Mouse (Mus musculus) embryonic stem cell, embryonic (primary cell): ENCODE data around the gene Eef1akmt3.

Experiments
- CTCF ChIA-PET, 4 experiments: fragments of 300-600 bp in 2 of 4; fragments of 350-600 bp in 2 of 4; sonication (Branson Sonifier 250); formaldehyde crosslinking; loops; one replicate each; lab custom pipeline; 2022; ENCODE audit warnings: inconsistent platforms in 2 of 4; lab: Charles Lee
- POLR2A ChIA-PET, 4 experiments: fragments of 300-600 bp in 2 of 4; fragments of 350-600 bp in 2 of 4; sonication (Branson Sonifier 250); formaldehyde crosslinking; loops; one replicate each; lab custom pipeline; 2022; ENCODE audit warnings: antibody characterized with exemption in 4 of 4, inconsistent platforms in 1 of 4; lab: Charles Lee

Eef1akmt3 gene

GRCm38 (mm10) chr10:127041274-127041766 is at the start of gene Eef1akmt3, which contains the start of gene Mettl1:
Gene Eef1akmt3 (minus strand): TSS chr10:127041513.
Gene Mettl1 (plus strand): TSS chr10:127041414.
- ChIA-PET CTCF (interaction anchor here in 3 of 4 experiments (0.6 to 3.9 kb wide), 10 partner anchors 11 to 124 kb away, joined by 3 to 26 read pairs (median 3); partner anchors contain the start of genes Tsfm (in 2 of the 3), B4galnt1 (in 1 of the 3) and Cdk4 (in 1 of the 3)), POLR2A (interaction anchor here (0.6 to 3.2 kb wide), 41 partner anchors 10 to 1690 kb away, joined by 3 to 18 read pairs (median 4); partner anchors contain the start of genes Cdk4 (in 3 of the 4), March9 (in 1 of the 4) and Tsfm (in 1 of the 4))

DNA sequence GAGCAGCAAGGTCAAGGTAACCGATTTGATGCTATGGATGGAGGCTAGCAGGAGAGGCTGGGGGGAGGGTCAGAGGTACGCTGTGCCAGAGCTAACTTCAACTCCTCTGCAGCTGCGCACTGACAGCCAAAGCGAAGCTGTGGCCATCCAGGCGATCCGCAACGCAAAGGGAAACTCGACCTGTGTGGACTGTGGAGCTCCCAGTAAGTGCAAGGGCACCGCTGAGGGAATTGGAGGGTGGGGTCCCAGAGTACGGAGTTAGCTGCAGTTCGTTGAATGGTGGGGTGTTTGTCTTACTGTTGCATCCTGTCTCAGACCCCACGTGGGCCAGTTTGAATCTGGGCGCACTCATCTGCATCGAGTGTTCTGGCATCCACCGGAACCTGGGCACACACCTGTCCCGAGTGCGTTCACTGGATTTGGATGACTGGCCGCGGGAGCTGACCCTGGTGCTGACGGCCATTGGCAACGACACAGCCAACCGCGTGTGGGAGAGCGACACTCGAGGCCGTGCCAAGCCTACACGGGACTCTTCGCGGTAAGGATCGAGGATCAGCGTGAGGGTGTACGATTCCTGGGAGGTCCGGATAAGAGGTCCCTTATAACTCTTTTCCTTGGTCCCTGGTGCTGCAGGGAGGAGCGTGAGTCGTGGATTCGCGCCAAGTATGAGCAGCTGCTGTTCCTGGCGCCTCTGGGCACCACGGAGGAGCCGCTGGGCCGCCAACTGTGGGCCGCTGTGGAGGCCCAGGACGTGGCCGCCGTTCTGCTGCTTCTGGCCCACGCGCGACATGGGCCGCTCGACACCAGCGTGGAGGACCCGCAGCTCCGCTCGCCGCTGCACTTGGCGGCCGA is 49.5 kb upstream of the Eef1akmt3 start:
- CTCF ChIA-PET, result interaction anchor here (0.6 to 1.7 kb wide), 12 partner anchors 11 to 436 kb away, joined by 3 to 5 read pairs (median 4); partner anchors contain the start of genes Agap2 (in 2 of the 4) and Os9 (in 1 of the 4)
- POLR2A ChIA-PET, result interaction anchor here (0.6 to 2.1 kb wide), 12 partner anchors 12 to 447 kb away, joined by 3 to 7 read pairs (median 3); partner anchors contain the start of gene Tspan31 (in 3 of the 4)

GRCm38 (mm10) chr10:127085633-127086032 is 44.3 kb upstream of the Eef1akmt3 start:
- ChIA-PET CTCF (interaction anchor here in 2 of 4 experiments (0.7 to 1.8 kb wide), 4 partner anchors 8 to 112 kb away, joined by 3 to 7 read pairs (median 4); partner anchors contain the start of gene Agap2 (in 1 of the 2)), POLR2A (interaction anchor here in 2 of 4 experiments (1.0 to 2.1 kb wide), 4 partner anchors 10 to 161 kb away, joined by 3 to 7 read pairs (median 6); partner anchors contain the start of genes Agap2 (in 1 of the 2) and Tspan31 (in 1 of the 2))

- POLR2A ChIA-PET, result interaction anchor here in 2 of 4 experiments (1.0 to 2.1 kb wide), 4 partner anchors 9 to 160 kb away, joined by 3 to 7 read pairs (median 6); partner anchors contain the start of genes Agap2 (in 1 of the 2) and Tspan31 (in 1 of the 2)
- CTCF ChIA-PET, result interaction anchor here in 1 of 4 experiments (0.7 to 1.8 kb wide), 2 partner anchors 10 to 112 kb away, joined by 3 to 7 read pairs; partner anchors contain the start of gene Agap2
Measured at GRCm38 (mm10) chr10:127085052-127085451, 43.7 kb upstream of the Eef1akmt3 start.

DNA sequence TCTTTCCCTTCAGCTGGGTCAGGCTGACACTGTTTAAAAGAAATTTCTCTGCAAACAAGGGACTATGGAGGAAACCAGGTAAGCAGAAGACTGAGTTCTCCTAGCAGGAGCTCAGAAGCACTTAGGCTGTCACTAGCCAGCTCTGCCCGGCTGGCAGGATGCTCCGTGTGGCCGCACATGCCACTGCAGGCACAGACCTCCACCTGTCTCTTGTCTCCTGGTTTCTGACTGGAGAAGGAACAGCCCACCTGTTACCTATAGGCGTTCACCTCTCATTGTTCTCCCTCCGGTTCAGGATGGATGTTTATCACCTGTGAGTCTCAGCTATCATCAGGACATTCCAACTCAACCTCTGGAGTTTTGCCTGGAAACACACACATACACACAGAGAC is 42.6 kb upstream of the Eef1akmt3 start:
- CTCF ChIA-PET, result interaction anchor here in 3 of 4 experiments (0.5 to 1.6 kb wide), 4 partner anchors 8 to 26 kb away, joined by 3 to 4 read pairs (median 3); no protein-coding TSS in a partner anchor
- POLR2A ChIA-PET, result interaction anchor here in 2 of 4 experiments (1.5 to 2.1 kb wide), 2 partner anchors 8 to 17 kb away, joined by 3 to 7 read pairs; partner anchors contain the start of gene Agap2 (in 1 of the 2)

GRCm38 (mm10) chr10:127083292-127083914 is 42.1 kb upstream of the Eef1akmt3 start:
- ChIA-PET POLR2A (interaction anchor here in 1 of 4 experiments (1.4 to 1.5 kb wide), 2 partner anchors 17 to 37 kb away, joined by 3 to 5 read pairs; partner anchors contain the start of gene Os9), CTCF (interaction anchor here in 3 of 4 experiments (0.5 to 1.6 kb wide), 4 partner anchors 9 to 25 kb away, joined by 3 to 4 read pairs (median 3); no protein-coding TSS in a partner anchor)

DNA sequence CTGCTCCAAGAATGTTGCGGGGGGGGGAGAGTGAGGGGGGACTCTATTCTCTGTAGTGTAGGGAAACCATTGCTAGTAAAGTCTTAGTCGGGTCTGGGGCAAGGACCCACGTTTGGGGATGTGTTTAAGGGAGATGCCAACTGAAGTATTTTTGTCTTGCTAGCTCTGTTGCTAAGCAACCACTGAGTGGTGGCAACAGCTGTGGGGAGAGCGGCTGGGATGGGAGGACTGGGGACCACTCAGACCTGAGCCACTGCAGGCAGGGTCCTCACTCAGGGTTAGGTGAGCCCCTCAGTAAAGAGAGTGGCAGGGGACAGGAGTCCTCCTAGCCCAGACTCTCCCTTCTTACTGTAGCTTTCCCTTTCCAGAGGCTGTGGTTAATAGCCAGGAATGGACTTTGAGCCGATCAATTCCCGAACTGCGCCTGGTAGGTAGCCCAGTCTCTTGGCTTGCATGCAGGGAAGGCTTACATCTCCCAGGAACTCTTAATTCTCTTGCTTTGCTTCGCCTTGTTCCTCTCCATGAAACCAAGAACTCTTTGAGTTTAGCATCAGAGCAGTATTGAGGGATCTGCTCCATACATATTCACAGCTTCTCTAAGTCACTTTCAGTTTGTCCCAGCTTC is 40.8 kb upstream of the Eef1akmt3 start:
- ChIA-PET POLR2A (interaction anchor here in 3 of 4 experiments (0.6 to 1.5 kb wide), 6 partner anchors 11 to 345 kb away, joined by 3 to 6 read pairs (median 4); partner anchors contain the start of genes Cdk4 (in 1 of the 3) and Os9 (in 1 of the 3)), CTCF (interaction anchor here in 2 of 4 experiments (0.7 to 1.6 kb wide), 3 partner anchors 24 to 104 kb away, joined by 3 to 5 read pairs (median 4); no protein-coding TSS in a partner anchor)

DNA sequence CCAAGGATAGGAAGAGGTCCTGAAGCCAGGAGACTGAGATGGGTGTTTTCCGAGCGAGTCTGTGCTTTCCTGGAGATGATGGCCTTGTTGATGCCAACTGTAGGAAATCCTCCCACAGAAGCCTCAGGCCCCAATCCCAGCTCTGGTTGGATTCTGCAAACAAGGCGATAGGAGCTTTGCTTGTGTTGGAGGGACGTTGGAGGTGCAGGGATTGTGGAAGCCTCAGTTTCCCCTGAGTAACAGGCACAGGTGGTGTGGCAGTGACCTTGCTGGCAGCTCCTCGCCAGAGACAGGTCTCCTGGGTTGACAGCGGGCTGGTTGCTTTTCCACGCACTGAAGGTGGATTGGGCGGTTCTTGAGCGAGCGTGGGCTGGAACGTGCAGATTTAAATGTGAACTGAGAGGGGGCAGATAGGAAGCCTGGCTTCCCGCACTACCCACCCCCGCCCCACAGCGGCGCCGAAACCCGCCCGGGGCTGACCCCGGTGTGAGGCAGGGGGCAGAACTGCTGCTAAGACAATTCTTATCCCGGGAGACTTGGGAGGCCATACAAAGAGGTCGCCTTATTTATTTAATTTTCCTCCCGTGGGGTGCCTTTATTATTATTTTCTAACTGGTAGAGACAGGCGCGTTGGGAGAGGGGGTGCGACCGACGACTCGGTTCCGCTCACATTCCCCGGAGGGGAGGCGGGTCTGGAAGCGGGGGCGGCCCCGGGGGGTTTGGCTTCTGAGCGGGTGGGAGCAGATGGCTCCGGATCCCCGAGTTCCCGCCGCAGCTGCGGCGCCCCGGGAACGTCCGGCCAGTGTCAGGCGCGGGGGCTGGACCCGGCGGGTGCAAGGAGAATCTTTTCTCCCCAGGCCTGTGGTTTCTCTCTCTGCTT is 39.8 kb upstream of the Eef1akmt3 start:
- POLR2A ChIA-PET, result interaction anchor here (0.5 to 3.8 kb wide), 12 partner anchors 10 to 346 kb away, joined by 3 to 24 read pairs (median 4); partner anchors contain the start of genes Cdk4 (in 1 of the 4), Pip4k2c (in 1 of the 4) and Tspan31 (in 1 of the 4)
- CTCF ChIA-PET, result interaction anchor here in 3 of 4 experiments (0.7 to 1.5 kb wide), 4 partner anchors 8 to 103 kb away, joined by 3 to 5 read pairs (median 4); no protein-coding TSS in a partner anchor

DNA sequence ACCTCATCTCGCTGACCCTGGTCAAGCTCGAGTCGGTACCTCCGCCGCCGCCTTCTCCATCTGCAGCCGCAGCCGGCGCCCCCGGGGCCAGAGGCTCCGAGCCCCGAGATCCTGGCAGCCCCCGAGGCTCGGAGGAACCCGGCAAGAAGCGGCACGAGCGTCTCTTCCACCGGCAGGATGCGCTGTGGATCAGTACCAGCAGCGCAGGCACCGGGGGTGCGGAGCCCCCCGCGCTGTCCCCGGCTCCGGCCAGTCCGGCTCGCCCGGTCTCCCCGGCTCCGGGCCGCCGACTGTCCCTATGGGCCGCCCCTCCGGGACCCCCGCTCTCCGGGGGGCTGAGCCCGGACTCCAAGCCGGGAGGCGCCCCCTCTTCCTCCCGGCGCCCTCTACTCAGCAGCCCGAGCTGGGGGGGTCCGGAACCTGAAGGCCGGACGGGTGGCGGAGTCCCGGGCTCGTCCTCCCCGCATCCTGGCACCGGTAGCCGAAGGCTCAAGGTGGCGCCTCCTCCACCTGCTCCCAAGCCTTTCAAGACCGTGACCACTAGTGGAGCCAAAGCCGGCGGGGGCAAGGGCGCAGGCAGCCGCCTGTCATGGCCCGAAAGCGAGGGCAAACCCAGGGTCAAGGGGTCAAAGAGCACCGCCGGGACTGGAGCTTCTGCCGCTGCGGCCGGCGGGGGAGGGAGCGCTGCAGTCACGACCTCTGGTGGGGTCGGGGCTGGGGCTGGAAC is 38.5 kb upstream of the Eef1akmt3 start:
- CTCF ChIA-PET, result interaction anchor here in 2 of 4 experiments (0.5 to 1.5 kb wide), 6 partner anchors 9 to 1192 kb away, joined by 3 to 6 read pairs (median 4); no protein-coding TSS in a partner anchor

DNA sequence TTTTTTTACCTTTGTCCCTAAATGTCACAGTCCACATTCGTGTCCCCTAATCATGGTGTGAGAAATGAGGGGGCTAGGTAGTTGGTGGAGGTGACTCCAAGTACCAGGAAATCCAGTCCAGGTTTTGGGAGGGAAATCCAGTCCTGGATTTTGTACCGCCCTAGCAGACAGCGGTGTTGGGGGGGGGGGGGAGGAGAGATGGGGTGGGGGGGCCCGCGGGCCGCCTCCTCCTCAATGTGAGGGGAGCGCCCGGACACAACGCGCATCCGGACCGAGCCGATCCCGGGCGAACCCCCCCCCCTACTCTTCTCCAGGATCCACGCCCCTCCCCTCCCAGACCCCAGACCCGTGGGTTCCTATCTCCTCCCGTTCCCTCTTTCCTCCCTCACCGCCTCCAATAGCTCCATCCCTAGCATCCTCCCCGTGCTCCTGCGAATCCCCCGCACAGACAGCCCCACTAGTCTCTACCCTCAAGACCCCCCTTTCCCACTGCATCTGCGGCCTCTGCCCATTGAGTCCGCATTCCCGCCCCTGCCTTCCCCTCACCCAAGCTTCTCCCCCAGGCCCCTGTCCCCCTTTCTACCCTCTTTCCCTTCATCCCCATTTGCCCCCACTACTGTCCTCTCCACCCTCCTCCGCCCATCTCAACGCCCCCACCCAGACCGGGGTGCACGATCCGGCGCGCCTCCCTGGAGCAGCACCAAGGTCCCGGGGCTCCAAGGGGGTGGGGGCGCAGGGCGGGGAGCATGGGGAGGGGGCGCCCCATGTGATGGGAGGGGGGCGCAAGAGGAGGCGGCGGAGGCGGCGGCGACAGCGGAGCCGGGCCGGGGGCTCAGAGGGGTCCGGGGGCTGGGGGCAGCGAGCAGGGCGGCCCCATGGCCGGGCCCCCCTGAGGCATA is 37.6 kb upstream of the Eef1akmt3 start:
- CTCF ChIA-PET, result interaction anchor here in 2 of 4 experiments (0.5 to 1.3 kb wide), 7 partner anchors 16 to 1193 kb away, joined by 3 to 8 read pairs (median 6); partner anchors contain the start of gene Cdk4 (in 1 of the 2)
- POLR2A ChIA-PET, result interaction anchor here in 3 of 4 experiments (0.5 to 3.8 kb wide), 24 partner anchors 8 to 1241 kb away, joined by 3 to 24 read pairs (median 3); partner anchors contain the start of genes Tspan31 (in 2 of the 3), Avil (in 1 of the 3), Cdk4 (in 1 of the 3) and Slc26a10 (in 1 of the 3)

More for the DNA sequence above, 38.5 kb upstream of the Eef1akmt3 start:
- POLR2A ChIA-PET, result interaction anchor here in 3 of 4 experiments (1.0 to 3.8 kb wide), 10 partner anchors 9 to 211 kb away, joined by 3 to 24 read pairs (median 3); partner anchors contain the start of genes Cdk4 (in 1 of the 3) and Tspan31 (in 1 of the 3)

DNA sequence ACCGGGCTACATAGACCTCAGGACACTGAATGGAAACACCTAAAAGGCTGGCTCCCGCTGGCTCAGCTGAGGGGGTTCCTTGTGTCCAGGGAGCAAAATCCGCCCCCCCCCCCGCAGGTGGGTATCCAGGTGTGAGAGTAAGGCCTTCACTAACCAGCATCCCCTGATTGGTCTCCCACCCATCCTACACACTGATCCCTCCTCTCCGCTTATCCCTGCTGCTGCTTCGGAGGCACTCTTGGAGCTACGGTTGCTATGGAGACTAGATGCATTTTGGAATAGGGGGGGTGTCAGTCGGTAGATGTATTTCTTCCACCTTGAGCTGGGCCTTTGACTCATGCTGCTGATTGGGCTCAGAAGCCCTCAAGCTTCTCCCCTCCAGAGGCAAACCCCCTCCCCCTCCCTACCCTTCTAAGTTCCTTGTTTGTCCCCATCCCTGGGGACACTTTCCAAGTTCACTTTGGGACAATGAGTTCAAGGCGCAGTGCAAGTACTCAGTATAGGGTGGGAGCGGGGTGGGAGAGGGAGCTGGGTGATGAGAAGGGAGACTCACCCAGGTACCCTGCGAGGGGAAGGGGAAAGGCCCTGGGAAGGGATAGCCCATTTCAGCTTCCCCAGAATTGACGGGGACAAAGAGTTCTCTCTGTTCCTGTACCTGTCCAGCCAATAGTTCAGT is 36.8 kb upstream of the Eef1akmt3 start:
- POLR2A ChIA-PET, result interaction anchor here in 3 of 4 experiments (0.6 to 3.8 kb wide), 17 partner anchors 7 to 272 kb away, joined by 3 to 24 read pairs (median 3); partner anchors contain the start of genes Tspan31 (in 2 of the 3), Avil (in 1 of the 3), Cdk4 (in 1 of the 3) and Eef1akmt3 (in 1 of the 3)
- CTCF ChIA-PET, result interaction anchor here in 3 of 4 experiments (0.5 to 1.3 kb wide), 6 partner anchors 20 to 530 kb away, joined by 3 to 8 read pairs (median 4); no protein-coding TSS in a partner anchor

DNA sequence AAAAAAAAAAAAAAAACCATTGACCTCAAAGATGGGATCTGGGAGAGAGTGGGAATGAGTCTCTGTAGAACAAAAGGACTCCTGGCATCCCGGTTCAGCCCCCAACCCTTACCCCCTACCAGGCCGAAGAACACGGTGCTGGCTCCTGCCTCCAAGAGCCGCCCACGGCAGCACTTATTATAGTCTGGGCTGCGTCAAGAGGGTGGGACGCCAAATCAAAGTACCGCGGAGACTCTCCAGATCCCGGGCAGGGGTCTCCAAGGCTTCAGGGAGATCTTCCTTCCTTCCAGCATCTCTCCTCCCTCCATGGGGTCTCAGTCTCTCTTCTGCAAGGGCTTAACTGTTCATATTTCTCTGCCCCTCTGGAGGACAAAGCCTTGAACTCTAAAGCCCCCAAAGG is 36.2 kb upstream of the Eef1akmt3 start:
- ChIA-PET POLR2A (interaction anchor here in 3 of 4 experiments (0.6 to 3.8 kb wide), 8 partner anchors 7 to 398 kb away, joined by 3 to 24 read pairs (median 4); partner anchors contain the start of genes Cdk4 (in 1 of the 3) and Tspan31 (in 1 of the 3)), CTCF (interaction anchor here (0.6 to 0.8 kb wide), 4 partner anchors 20 to 261 kb away, joined by 3 to 7 read pairs (median 3); no protein-coding TSS in a partner anchor)
